Mouse (Mus musculus): ENCODE measurements around the gene Mtmr12. TPM values are rescaled to one million over a fixed set of nuclear protein-coding genes. Genes with fewer than 3 reads are reported as not detected.
"Not testable (repeated sequence)": the region's sequence is repeated elsewhere in the genome, so short reads cannot be mapped to it uniquely, and the experiment has no call there.

Mtmr12 gene
- polyA plus RNA-seq, 1 experiment from 2014 or later, result 9.2 TPM

GRCm38 (mm10) chr15:12202456-12202855, 2.4 kb upstream of the Mtmr12 start:
- 78% methylated on average over 3 of the region's 3 CpGs for WGBS
- ATAC-seq (ENCODE audit: low FRiP score, low read depth), result no peak
- no peaks in the 10 kb centered on the region for H3K27me3 ChIP-seq

GRCm38 (mm10) chr15:12203008-12203407, 1.8 kb upstream of the Mtmr12 start:
- not testable (repeated sequence) for H3K36me3 ChIP-seq; H3K27me3 ChIP-seq; H3K27ac ChIP-seq (replicated peaks); H3K9me3 ChIP-seq; ATAC-seq (ENCODE audit: low FRiP score, low read depth); H3K4me2 ChIP-seq; H3K4me3 ChIP-seq; H3K9ac ChIP-seq
- H3K4me1 ChIP-seq (replicated peaks), result peaks cover 28% of the 10 kb centered on the region
- WGBS, result 93% methylated on average over 5 of the region's 5 CpGs

More at GRCm38 (mm10) chr15:12202456-12202855, 2.4 kb upstream of the Mtmr12 start:
- Histone ChIP-seq H3K4me1 (replicated peaks) (peaks cover 23% of the 10 kb centered on the region), H3K4me2 (no peak overlapping the region), H3K9ac (no peak overlapping the region), H3K4me3 (no peak overlapping the region), H3K9me3 (no peaks in the 10 kb centered on the region), H3K27ac (replicated peaks) (no peak overlapping the region), H3K36me3 (no peaks in the 10 kb centered on the region)

- Histone ChIP-seq H3K4me1 (replicated peaks) (peaks cover 32% of the 10 kb centered on the region), H3K4me2 (peak overlapping the region; percentile 61), H3K27ac (replicated peaks) (peak overlapping the region; percentile 73), H3K9me3 (no peaks in the 10 kb centered on the region), H3K27me3 (no peaks in the 10 kb centered on the region), H3K9ac (no peak overlapping the region), H3K4me3 (peak overlapping the region; percentile 80), H3K36me3 (no peaks in the 10 kb centered on the region)
- 47% methylated on average over 10 of the region's 10 CpGs for WGBS
- no peak for ATAC-seq (ENCODE audit: low FRiP score, low read depth)
These were observed 1.1 kb upstream of the Mtmr12 start for GRCm38 (mm10) chr15:12203512-12204318.

GRCm38 (mm10) chr15:12205160-12205901, 503 bp downstream of the Mtmr12 start:
- Histone ChIP-seq H3K27ac (replicated peaks) (peak overlapping the region; percentile 92), H3K9me3 (no peaks in the 10 kb centered on the region), H3K4me2 (peak overlapping the region; percentile 63), H3K27me3 (no peaks in the 10 kb centered on the region), H3K9ac (peak overlapping the region; percentile 72), H3K36me3 (no peaks in the 10 kb centered on the region), H3K4me1 (replicated peaks) (peaks cover 32% of the 10 kb centered on the region), H3K4me3 (peak overlapping the region; percentile 80)
- WGBS, result 1% methylated on average over 50 of the region's 73 CpGs
- ATAC-seq (ENCODE audit: low FRiP score, low read depth), result peak; percentile 84

- Histone ChIP-seq H3K36me3 (no peaks in the 10 kb centered on the region), H3K4me3 (peak overlapping the region; percentile 80), H3K4me1 (replicated peaks) (peaks cover 32% of the 10 kb centered on the region), H3K9me3 (no peaks in the 10 kb centered on the region), H3K27me3 (no peaks in the 10 kb centered on the region), H3K9ac (peak overlapping the region; percentile 72), H3K4me2 (peak overlapping the region; percentile 63), H3K27ac (replicated peaks) (no peak overlapping the region)
- WGBS, result 36% methylated on average over 14 of the region's 14 CpGs
- ATAC-seq (ENCODE audit: low FRiP score, low read depth), result no peak
These were observed 1.2 kb downstream of the Mtmr12 start for GRCm38 (mm10) chr15:12205902-12206645.

- peaks cover 36% of the 10 kb centered on the region for H3K4me1 ChIP-seq (replicated peaks)
- no peaks in the 10 kb centered on the region for H3K36me3 ChIP-seq
- no peak overlapping the region for H3K9ac ChIP-seq
- H3K27me3 ChIP-seq, result no peaks in the 10 kb centered on the region
- WGBS, result 44% methylated on average over 7 of the region's 7 CpGs
- no peak overlapping the region for H3K27ac ChIP-seq (replicated peaks)
- 0 out of 2 replicates have a peak overlapping the region, but pooled peaks have one; percentile 80 for H3K4me3 ChIP-seq
- H3K9me3 ChIP-seq, result no peaks in the 10 kb centered on the region
- peak overlapping the region; percentile 63 for H3K4me2 ChIP-seq
- no peak for ATAC-seq (ENCODE audit: low FRiP score, low read depth)
These were observed 1.9 kb downstream of the Mtmr12 start for GRCm38 (mm10) chr15:12206646-12207222.

- Histone ChIP-seq H3K27me3 (no peaks in the 10 kb centered on the region), H3K9me3 (no peaks in the 10 kb centered on the region), H3K4me1 (replicated peaks) (peaks cover 37% of the 10 kb centered on the region), H3K9ac (no peak overlapping the region), H3K36me3 (no peaks in the 10 kb centered on the region), H3K4me3 (no peak overlapping the region), H3K4me2 (no peak overlapping the region), H3K27ac (replicated peaks) (no peak overlapping the region)
- 74% methylated on average over 6 of the region's 6 CpGs for WGBS
- no peak for ATAC-seq (ENCODE audit: low FRiP score, low read depth)
These were observed 2.8 kb downstream of the Mtmr12 start for GRCm38 (mm10) chr15:12207556-12208090.

- ATAC-seq (ENCODE audit: low FRiP score, low read depth), result peak; percentile 54; the same call in 1 of the 2 replicates
- H3K4me1 ChIP-seq (replicated peaks), result peaks cover 32% of the 10 kb centered on the region
- 62% methylated on average over 8 of the region's 8 CpGs for WGBS
These were observed 6.7 kb downstream of the Mtmr12 start for GRCm38 (mm10) chr15:12211577-12211976.

GRCm38 (mm10) chr15:12212266-12212665, 7.4 kb downstream of the Mtmr12 start:
- WGBS, result 81% methylated on average over 1 of the region's 1 CpGs
- Histone ChIP-seq H3K4me2 (no peak overlapping the region), H3K4me1 (replicated peaks) (peaks cover 26% of the 10 kb centered on the region), H3K9me3 (no peaks in the 10 kb centered on the region), H3K36me3 (no peaks in the 10 kb centered on the region), H3K27me3 (no peaks in the 10 kb centered on the region), H3K4me3 (no peak overlapping the region), H3K27ac (replicated peaks) (no peak overlapping the region), H3K9ac (no peak overlapping the region)
- no peak for ATAC-seq (ENCODE audit: low FRiP score, low read depth)

More at GRCm38 (mm10) chr15:12211577-12211976, 6.7 kb downstream of the Mtmr12 start:
- Histone ChIP-seq H3K4me3 (no peak overlapping the region), H3K9ac (no peak overlapping the region), H3K4me2 (no peak overlapping the region), H3K27ac (replicated peaks) (no peak overlapping the region), H3K9me3 (no peaks in the 10 kb centered on the region), H3K36me3 (no peaks in the 10 kb centered on the region), H3K27me3 (no peaks in the 10 kb centered on the region)

GRCm38 (mm10) chr15:12214531-12215414, 9.9 kb downstream of the Mtmr12 start:
- Histone ChIP-seq H3K4me1 (replicated peaks) (peaks cover 15% of the 10 kb centered on the region), H3K9me3 (no peaks in the 10 kb centered on the region), H3K27me3 (no peaks in the 10 kb centered on the region), H3K27ac (replicated peaks) (no peak overlapping the region), H3K4me2 (no peak overlapping the region), H3K9ac (no peak overlapping the region), H3K4me3 (no peak overlapping the region), H3K36me3 (no peaks in the 10 kb centered on the region)
- ATAC-seq (ENCODE audit: low FRiP score, low read depth), result no peak
- 69% methylated on average over 14 of the region's 14 CpGs for WGBS

- no peak for ATAC-seq (ENCODE audit: low FRiP score, low read depth)
- no peak overlapping the region for H3K27ac ChIP-seq (replicated peaks)
- H3K4me3 ChIP-seq, result no peak overlapping the region
These were observed 10.5 kb downstream of the Mtmr12 start for GRCm38 (mm10) chr15:12215415-12215718.

More at GRCm38 (mm10) chr15:12215415-12215718, 10.5 kb downstream of the Mtmr12 start:
- no peak overlapping the region for H3K9ac ChIP-seq
- no peaks in the 10 kb centered on the region for H3K27me3 ChIP-seq
- no peaks in the 10 kb centered on the region for H3K36me3 ChIP-seq
- H3K4me2 ChIP-seq, result no peak overlapping the region
- peaks cover 15% of the 10 kb centered on the region for H3K4me1 ChIP-seq (replicated peaks)
- H3K9me3 ChIP-seq, result no peaks in the 10 kb centered on the region
- 87% methylated on average over 5 of the region's 5 CpGs for WGBS

Data from hindbrain, embryonic 15.5 days (tissue).